In genomic region chr1:64616076-64616475, GRCm38 (mm10) we compare ENCODE assay signal across 8 mouse cellular contexts. TPM values are rescaled to one million over a fixed set of nuclear protein-coding genes. Genes with fewer than 3 reads are reported as not detected.
A peak's percentile ranks its signal among the peaks of the same experiment; 100 is the strongest.
DNase-seq lines count a peak whose midpoint lies in the region; ATAC-seq lines count a peak whose summit lies in the region.

No protein-coding gene starts in this region.

- no peak for ATAC-seq in heart, embryonic 14.5 days (ENCODE audit: insufficient number of reproducible peaks, insufficient read depth, low FRiP score, low read depth)
- ATAC-seq in hindbrain, embryonic 13.5 days (ENCODE audit: low FRiP score): no peak
- ATAC-seq in midbrain, embryonic 12.5 days (ENCODE audit: low FRiP score, low read depth): no peak

- peaks cover 2 to 11% of the 10 kb centered on the region in 2 experiments for H3K4me1 ChIP-seq in heart, embryonic 14.5 days (ENCODE audit: control insufficient read depth in 2 of 2, insufficient read depth in 2 of 2, low read length in 2 of 2)
- peaks cover 27% of the 10 kb centered on the region for H3K4me1 ChIP-seq in hindbrain, embryonic 13.5 days (replicated peaks)
- H3K4me1 ChIP-seq in midbrain, embryonic 12.5 days: peaks cover 19% of the 10 kb centered on the region

- H3K9me3 ChIP-seq in heart, embryonic 14.5 days (ENCODE audit: control insufficient read depth, low read length): no peaks in the 10 kb centered on the region
- H3K9me3 ChIP-seq in hindbrain, embryonic 13.5 days: no peaks in the 10 kb centered on the region
- H3K9me3 ChIP-seq in midbrain, embryonic 12.5 days: no peaks in the 10 kb centered on the region

- peaks cover 21% of the 10 kb centered on the region for H3K36me3 ChIP-seq in heart, embryonic 14.5 days (ENCODE audit: control insufficient read depth, insufficient read depth, low read length)
- peaks cover 7% of the 10 kb centered on the region for H3K36me3 ChIP-seq in hindbrain, embryonic 13.5 days
- H3K36me3 ChIP-seq in midbrain, embryonic 12.5 days: peaks cover 8% of the 10 kb centered on the region; the same call in 1 of the 2 replicates

- H3K4me2 ChIP-seq in heart, embryonic 14.5 days (ENCODE audit: low read length): peak overlapping the region; percentile 88
- H3K4me2 ChIP-seq in hindbrain, embryonic 13.5 days: peak overlapping the region; percentile 65
- peak overlapping the region; percentile 71 for H3K4me2 ChIP-seq in midbrain, embryonic 12.5 days (replicated peaks)

- peak overlapping the region; percentile 83 for H3K9ac ChIP-seq in heart, embryonic 14.5 days (ENCODE audit: low read length)
- H3K9ac ChIP-seq in hindbrain, embryonic 13.5 days: peak overlapping the region; percentile 96
- peak overlapping the region; percentile 92; the same call in 1 of the 2 replicates for H3K9ac ChIP-seq in midbrain, embryonic 12.5 days (replicated peaks)

- no peak overlapping the region for H3K27ac ChIP-seq in heart, embryonic 14.5 days (replicated peaks in 1 of 2; ENCODE audit: control insufficient read depth in 1 of 2, insufficient read depth in 1 of 2, low read depth in 2 of 2, low read length in 2 of 2)
- H3K27ac ChIP-seq in hindbrain, embryonic 13.5 days: peak overlapping the region; percentile 97; the same call in 1 of the 2 replicates
- H3K27ac ChIP-seq in midbrain, embryonic 12.5 days (replicated peaks): no peak overlapping the region

- 50% methylated on average over 6 of the region's 6 CpGs for WGBS in heart, embryonic 14.5 days
- WGBS in hindbrain, embryonic 13.5 days: 67% methylated on average over 6 of the region's 6 CpGs
- 71% methylated on average over 6 of the region's 6 CpGs for WGBS in midbrain, embryonic 12.5 days

- no peaks in the 10 kb centered on the region for H3K27me3 ChIP-seq in heart, embryonic 14.5 days (ENCODE audit: control insufficient read depth, insufficient read depth, low read length)
- no peaks in the 10 kb centered on the region for H3K27me3 ChIP-seq in hindbrain, embryonic 13.5 days
- no peaks in the 10 kb centered on the region for H3K27me3 ChIP-seq in midbrain, embryonic 12.5 days

- no peak for DNase-seq in heart, postnatal 4 days
- DNase-seq in MN1 (ENCODE audit: low spot score): peak; percentile 12
- DNase-seq in layer of hippocampus, postnatal 10 days (ENCODE audit: low spot score in 2 of 2): no peak
- DNase-seq in adrenal gland, postnatal 14 days: no peak
- DNase-seq in retina, embryonic 14.5 days (ENCODE audit: low spot score): no peak

- H3K4me3 ChIP-seq in heart, embryonic 14.5 days (ENCODE audit: control insufficient read depth in 1 of 2, insufficient read depth in 1 of 2, low read depth in 1 of 2, low read length in 2 of 2): peak overlapping the region; percentile 57 to 76; a peak in 3 of 4 replicates
- peak overlapping the region; percentile 72 for H3K4me3 ChIP-seq in hindbrain, embryonic 13.5 days
- peak overlapping the region; percentile 77 for H3K4me3 ChIP-seq in midbrain, embryonic 12.5 days

RNA-seq across cellular contexts. Expression of gene Mettl21a, which starts 1.0 kb away (rescaled TPM):
- 12.8 and 13.7 TPM in 2 replicates for polyA plus RNA-seq in heart, embryonic 14.5 days (2014; fragmentation: Nextera tagmentation; extraction: Ambion mirVana)
- total RNA-seq in heart, postnatal 4 days (2021): 1 to 10 TPM; 6.5 to 8.1 TPM
- 19.5 and 21.0 TPM in 2 replicates for polyA plus RNA-seq in hindbrain, embryonic 13.5 days (2015; fragmentation: Nextera tagmentation; extraction: Ambion mirVana)
- 20.5 and 20.6 TPM in 2 replicates for polyA plus RNA-seq in midbrain, embryonic 12.5 days (2016; fragmentation: Nextera tagmentation; extraction: Ambion mirVana)
- total RNA-seq in layer of hippocampus, postnatal 10 days (2021): 10 to 100 TPM in 1 of 2 experiments, 1 to 10 TPM in 1; 8.1 to 11.9 TPM
- total RNA-seq in adrenal gland, postnatal 14 days (2021): 8.5 and 10.6 TPM in 2 replicates
